8 mouse cellular contexts compared by ENCODE assay signal in the genomic region with DNA sequence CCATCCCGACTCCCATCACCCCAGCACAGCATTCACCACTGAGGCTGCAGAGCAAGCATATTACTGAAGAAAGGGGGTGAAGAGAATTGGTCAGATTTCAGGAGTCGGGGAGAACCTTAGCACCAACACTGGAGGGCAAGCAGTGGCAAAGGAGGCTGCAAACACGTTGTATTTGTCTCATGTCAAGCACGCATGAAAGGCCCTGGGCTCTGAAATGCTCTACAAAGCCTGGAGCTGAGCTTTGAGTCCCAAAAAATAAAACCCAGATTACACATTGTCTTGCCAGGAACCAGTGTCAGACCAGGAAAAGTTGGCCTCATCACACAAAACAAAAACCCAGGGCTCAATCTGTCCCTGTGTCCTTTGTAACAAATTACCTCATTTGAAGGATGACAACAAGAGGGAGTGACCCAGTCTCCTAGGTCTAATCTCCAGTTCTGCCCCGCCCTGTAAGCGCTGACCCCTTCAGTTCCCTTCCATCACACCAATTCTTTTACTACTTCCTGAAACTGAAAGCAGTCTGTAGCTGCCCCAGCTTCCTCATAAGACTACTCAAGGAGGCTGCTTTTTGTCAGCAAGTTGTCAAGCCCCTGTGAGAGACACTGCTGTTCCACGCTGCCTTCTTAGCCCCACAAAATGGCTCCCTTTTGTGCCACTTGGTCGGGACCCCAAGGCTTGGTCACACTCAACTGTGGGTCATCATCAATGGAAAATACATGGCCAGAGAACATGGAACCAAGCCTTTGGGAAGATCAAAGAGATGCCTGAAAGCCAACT. TPM values are rescaled to one million over a fixed set of nuclear protein-coding genes. Genes with fewer than 3 reads are reported as not detected.
A peak's percentile ranks its signal among the peaks of the same experiment; 100 is the strongest.
DNase-seq lines count a peak whose midpoint lies in the region; ATAC-seq and TF ChIP-seq lines count a peak whose summit lies in the region.

No protein-coding gene starts in this region.

- no peaks in the 10 kb centered on the region for H3K27me3 ChIP-seq in testis, adult 2 months (ENCODE audit: control insufficient read depth, insufficient read depth, low read length)
- no peaks in the 10 kb centered on the region for H3K27me3 ChIP-seq in forebrain, embryonic 16.5 days (replicated peaks; ENCODE audit: control insufficient read depth, insufficient read depth, low read length)
- H3K27me3 ChIP-seq in intestine, embryonic 14.5 days (replicated peaks; ENCODE audit: control insufficient read depth, insufficient read depth, low read length) = no peaks in the 10 kb centered on the region

- peak overlapping the region; percentile 100 for H3K4me3 ChIP-seq in testis, adult 2 months (ENCODE audit: control insufficient read depth, low read depth, low read length)
- H3K4me3 ChIP-seq in forebrain, embryonic 16.5 days (replicated peaks; ENCODE audit: low read length) = peak overlapping the region; percentile 81
- peak overlapping the region; percentile 96 for H3K4me3 ChIP-seq in intestine, embryonic 14.5 days (ENCODE audit: low read depth, low read length)

- DNase-seq in testis, postnatal 14 days (ENCODE audit: low spot score) = no peak
- peak; percentile 76 for DNase-seq in intestine, embryonic 14.5 days (ENCODE audit: low spot score)
- DNase-seq in spleen, postnatal 10 days (ENCODE audit: low spot score in 2 of 2) = peak; percentile 56 to 57
- no peak for DNase-seq in urinary bladder, adult 2 months (ENCODE audit: low spot score)
- DNase-seq in ovary, adult 18-20 months (ENCODE audit: low spot score) = no peak

- WGBS in forebrain, embryonic 16.5 days = 4% methylated on average over 8 of the region's 8 CpGs
- WGBS in intestine, embryonic 14.5 days = 20% methylated on average over 8 of the region's 8 CpGs

- no peak for TF ChIP-seq CTCF in testis, adult 2 months (IDR thresholded peaks at IDR 0.05; ENCODE audit: control insufficient read depth, insufficient read depth, insufficient replicate concordance, low read depth, low read length)

- peaks cover 21% of the 10 kb centered on the region for H3K4me1 ChIP-seq in testis, adult 2 months (ENCODE audit: control insufficient read depth, insufficient read depth, low read length)
- peaks cover 41% of the 10 kb centered on the region for H3K4me1 ChIP-seq in forebrain, embryonic 16.5 days (replicated peaks; ENCODE audit: control insufficient read depth, insufficient read depth, low read length)
- H3K4me1 ChIP-seq in intestine, embryonic 14.5 days (replicated peaks; ENCODE audit: control insufficient read depth, insufficient read depth, low read length) = peaks cover 38% of the 10 kb centered on the region

- no peaks in the 10 kb centered on the region for H3K36me3 ChIP-seq in testis, adult 2 months (ENCODE audit: control insufficient read depth, insufficient read depth, low read length)
- H3K36me3 ChIP-seq in forebrain, embryonic 16.5 days (ENCODE audit: control insufficient read depth, insufficient read depth) = no peaks in the 10 kb centered on the region
- H3K36me3 ChIP-seq in intestine, embryonic 14.5 days (ENCODE audit: control insufficient read depth, insufficient read depth, low read length) = no peaks in the 10 kb centered on the region

- peak overlapping the region; percentile 97 for H3K9ac ChIP-seq in forebrain, embryonic 16.5 days (replicated peaks; ENCODE audit: low read depth, low read length)
- H3K9ac ChIP-seq in intestine, embryonic 14.5 days (ENCODE audit: low read length) = peak overlapping the region; percentile 98

- no peak for ATAC-seq in forebrain, embryonic 16.5 days
- ATAC-seq in intestine, embryonic 14.5 days (replicated peaks; ENCODE audit: low FRiP score, low TSS enrichment, low read depth) = no peak
- peak; percentile 59 for ATAC-seq in megakaryocyte, adult 5-6 weeks (ENCODE audit: poor library complexity, severe bottlenecking)

- no peak for TF ChIP-seq POLR2A in testis, adult 2 months (IDR thresholded peaks at IDR 0.05; ENCODE audit: control insufficient read depth, low read depth, low read length)

- no peaks in the 10 kb centered on the region for H3K9me3 ChIP-seq in forebrain, embryonic 16.5 days (ENCODE audit: control insufficient read depth, low read length)
- H3K9me3 ChIP-seq in intestine, embryonic 14.5 days (ENCODE audit: control insufficient read depth, low read length) = no peaks in the 10 kb centered on the region

- peak overlapping the region; percentile 86 for H3K4me2 ChIP-seq in forebrain, embryonic 16.5 days (ENCODE audit: low read length)
- H3K4me2 ChIP-seq in intestine, embryonic 14.5 days (ENCODE audit: low read length) = peak overlapping the region; percentile 92

- peak overlapping the region; percentile 99 for H3K27ac ChIP-seq in testis, adult 2 months (ENCODE audit: control insufficient read depth, insufficient read depth, low read depth, low read length)
- peak overlapping the region; percentile 90 for H3K27ac ChIP-seq in forebrain, embryonic 16.5 days (ENCODE audit: low read length)
- H3K27ac ChIP-seq in intestine, embryonic 14.5 days (ENCODE audit: low read depth) = peak overlapping the region; percentile 85

RNA-seq across cellular contexts. Expression of a gene that starts 1.6 kb away (rescaled TPM):
- 548 and 576 TPM in 2 replicates for polyA plus RNA-seq in testis, adult 2 months (2012; rRNA removed)
- 1,959 and 1,981 TPM in 2 replicates for polyA plus RNA-seq in forebrain, embryonic 16.5 days (2015; fragmentation: Nextera tagmentation; extraction: Ambion mirVana)
- polyA plus RNA-seq in intestine, embryonic 14.5 days (2014; fragmentation: Nextera tagmentation; extraction: Ambion mirVana) = 573 and 633 TPM in 2 replicates
- 211 and 220 TPM in 2 replicates for total RNA-seq in megakaryocyte, adult 5-6 weeks (2015)
- 181 and 183 TPM in 2 replicates for total RNA-seq in megakaryocyte, adult 5-6 weeks (2017)
- polyA plus RNA-seq in urinary bladder, adult 2 months (2012; rRNA removed) = 89.2 and 102 TPM in 2 replicates

RNA-seq across cellular contexts. Expression of a gene that starts 20.9 kb away (rescaled TPM):
- 32.4 and 34.0 TPM in 2 replicates for polyA plus RNA-seq in testis, adult 2 months (2012; rRNA removed)
- polyA plus RNA-seq in forebrain, embryonic 16.5 days (2015; fragmentation: Nextera tagmentation; extraction: Ambion mirVana) = 82.6 and 91.0 TPM in 2 replicates
- polyA plus RNA-seq in intestine, embryonic 14.5 days (2014; fragmentation: Nextera tagmentation; extraction: Ambion mirVana) = 115 and 133 TPM in 2 replicates
- total RNA-seq in megakaryocyte, adult 5-6 weeks (2015) = 80.9 and 84.8 TPM in 2 replicates
- total RNA-seq in megakaryocyte, adult 5-6 weeks (2017) = 104 and 113 TPM in 2 replicates
- polyA plus RNA-seq in urinary bladder, adult 2 months (2012; rRNA removed) = 70.9 and 80.1 TPM in 2 replicates

RNA-seq across cellular contexts. Expression of a gene that starts 23.5 kb away (rescaled TPM):
- polyA plus RNA-seq in testis, adult 2 months (2012; rRNA removed) = 50.6 and 72.2 TPM in 2 replicates
- polyA plus RNA-seq in forebrain, embryonic 16.5 days (2015; fragmentation: Nextera tagmentation; extraction: Ambion mirVana) = 1,130 and 1,181 TPM in 2 replicates
- polyA plus RNA-seq in intestine, embryonic 14.5 days (2014; fragmentation: Nextera tagmentation; extraction: Ambion mirVana) = 891 and 947 TPM in 2 replicates
- total RNA-seq in megakaryocyte, adult 5-6 weeks (2015) = 507 and 587 TPM in 2 replicates
- total RNA-seq in megakaryocyte, adult 5-6 weeks (2017) = 367 and 413 TPM in 2 replicates
- polyA plus RNA-seq in urinary bladder, adult 2 months (2012; rRNA removed) = 274 and 303 TPM in 2 replicates

RNA-seq across cellular contexts. Expression of a gene that starts 37.1 kb away (rescaled TPM):
- polyA plus RNA-seq in testis, adult 2 months (2012; rRNA removed) = 3.3 and 3.8 TPM in 2 replicates
- polyA plus RNA-seq in forebrain, embryonic 16.5 days (2015; fragmentation: Nextera tagmentation; extraction: Ambion mirVana) = 16.2 and 17.3 TPM in 2 replicates
- polyA plus RNA-seq in intestine, embryonic 14.5 days (2014; fragmentation: Nextera tagmentation; extraction: Ambion mirVana) = 6.5 and 6.9 TPM in 2 replicates
- total RNA-seq in megakaryocyte, adult 5-6 weeks (2015) = 17.2 and 18.5 TPM in 2 replicates
- 19.8 and 38.6 TPM in 2 replicates for total RNA-seq in megakaryocyte, adult 5-6 weeks (2017)
- polyA plus RNA-seq in urinary bladder, adult 2 months (2012; rRNA removed) = 6.9 and 7.0 TPM in 2 replicates

RNA-seq across cellular contexts. Expression of a gene that starts 50.3 kb away (rescaled TPM):
- 0.72 and 0.78 TPM in 2 replicates for polyA plus RNA-seq in testis, adult 2 months (2012; rRNA removed)
- not detected in 2 replicates for polyA plus RNA-seq in forebrain, embryonic 16.5 days (2015; fragmentation: Nextera tagmentation; extraction: Ambion mirVana)
- 1.9 and 2.5 TPM in 2 replicates for polyA plus RNA-seq in intestine, embryonic 14.5 days (2014; fragmentation: Nextera tagmentation; extraction: Ambion mirVana)
- total RNA-seq in megakaryocyte, adult 5-6 weeks (2015) = 0.09 and 0.42 TPM in 2 replicates
- total RNA-seq in megakaryocyte, adult 5-6 weeks (2017) = 0.08 and 0.15 TPM in 2 replicates
- polyA plus RNA-seq in urinary bladder, adult 2 months (2012; rRNA removed) = 0.83 and 1.1 TPM in 2 replicates

Comparison
In these comparisons a context has a peak if more than half of its experiments do, and no peak if none do; other contexts are left out.
1. DNase-seq: peak in intestine, embryonic 14.5 days (single experiment) and spleen, postnatal 10 days (2 of 2); none in testis, postnatal 14 days (single experiment), urinary bladder, adult 2 months (single experiment) and ovary, adult 18-20 months (single experiment).
2. Peak in every context shown above with its lines, with median percentiles within 50 percentile points of each other: H3K27ac ChIP-seq and H3K4me3 ChIP-seq.